10 mouse cellular contexts compared by ENCODE assay signal in genomic region chr8:111298011-111298410, GRCm38 (mm10). TPM values are rescaled to one million over a fixed set of nuclear protein-coding genes. Genes with fewer than 3 reads are reported as not detected.
DNase-seq lines count a peak whose midpoint lies in the region; ATAC-seq lines count a peak whose summit lies in the region.
"Had no signal": no experiment of that assay in that cellular context is flagged by ENCODE, and none has a peak within 500 bp of the region (broad histone marks: within the 10 kb centered on the region; RNA-seq: fewer than 3 reads in every experiment).

No protein-coding gene starts in this region.

- DNase-seq in heart, postnatal 14 days, result no peak
- peak; percentile 64 for DNase-seq in forebrain, embryonic 14.5 days (ENCODE audit: low spot score)
- peak; percentile 3 for DNase-seq in retina, embryonic 14.5 days (ENCODE audit: low spot score)
- no peak for DNase-seq in embryo, embryonic 9.5 days (ENCODE audit: extremely low spot score)
- no peak for DNase-seq in kidney, postnatal 4 days
- DNase-seq: adrenal gland, postnatal 36 days; kidney, postnatal 14 days had no signal

- peak overlapping the region; percentile 75 for H3K4me2 ChIP-seq in heart, embryonic 13.5 days
- H3K4me2 ChIP-seq in midbrain, embryonic 13.5 days (replicated peaks), result peak overlapping the region; percentile 25; the same call in 1 of the 2 replicates
- no peak overlapping the region for H3K4me2 ChIP-seq in midbrain, embryonic 16.5 days (ENCODE audit: low read length)
- H3K4me2 ChIP-seq in forebrain, embryonic 14.5 days (ENCODE audit: low read length), result 0 out of 2 replicates have a peak overlapping the region, but pooled peaks have one; percentile 65

- peaks cover 26% of the 10 kb centered on the region for H3K4me1 ChIP-seq in heart, embryonic 13.5 days
- peaks cover 16% of the 10 kb centered on the region for H3K4me1 ChIP-seq in midbrain, embryonic 13.5 days (replicated peaks)
- H3K4me1 ChIP-seq in midbrain, embryonic 16.5 days (ENCODE audit: control insufficient read depth, insufficient read depth, low read length), result peaks cover 5% of the 10 kb centered on the region
- H3K4me1 ChIP-seq in forebrain, embryonic 14.5 days (ENCODE audit: control insufficient read depth, insufficient read depth, low read length), result peaks cover 9% of the 10 kb centered on the region

- no peaks in the 10 kb centered on the region for H3K27me3 ChIP-seq in heart, embryonic 13.5 days (replicated peaks)
- no peaks in the 10 kb centered on the region for H3K27me3 ChIP-seq in midbrain, embryonic 13.5 days
- no peaks in the 10 kb centered on the region for H3K27me3 ChIP-seq in midbrain, embryonic 16.5 days (ENCODE audit: control insufficient read depth, insufficient read depth, low read depth, low read length)
- no peaks in the 10 kb centered on the region for H3K27me3 ChIP-seq in forebrain, embryonic 14.5 days (replicated peaks; ENCODE audit: control insufficient read depth, insufficient read depth, low read length)

- peaks cover 39% of the 10 kb centered on the region for H3K36me3 ChIP-seq in heart, embryonic 13.5 days
- peaks cover 33% of the 10 kb centered on the region for H3K36me3 ChIP-seq in midbrain, embryonic 13.5 days
- peaks cover 6% of the 10 kb centered on the region for H3K36me3 ChIP-seq in midbrain, embryonic 16.5 days (ENCODE audit: control insufficient read depth, insufficient read depth, low read length)
- H3K36me3 ChIP-seq in forebrain, embryonic 14.5 days (ENCODE audit: control insufficient read depth, insufficient read depth, low read length), result peaks cover 35% of the 10 kb centered on the region

- H3K4me3 ChIP-seq in heart, embryonic 13.5 days, result peak overlapping the region; percentile 69; the same call in 1 of the 2 replicates
- 0 out of 2 replicates have a peak overlapping the region, but pooled peaks have one; percentile 96 for H3K4me3 ChIP-seq in midbrain, embryonic 13.5 days (replicated peaks)
- H3K4me3 ChIP-seq in midbrain, embryonic 16.5 days (ENCODE audit: low read depth, low read length), result no peak overlapping the region
- H3K4me3 ChIP-seq in forebrain, embryonic 14.5 days (ENCODE audit: low read depth, low read length), result no peak overlapping the region

- no peak overlapping the region for H3K27ac ChIP-seq in heart, embryonic 13.5 days (replicated peaks)
- no peak overlapping the region for H3K27ac ChIP-seq in midbrain, embryonic 13.5 days
- no peak overlapping the region for H3K27ac ChIP-seq in midbrain, embryonic 16.5 days (ENCODE audit: low read length)
- no peak overlapping the region for H3K27ac ChIP-seq in forebrain, embryonic 14.5 days (ENCODE audit: low read depth, low read length)

- 0 out of 2 replicates have a peak overlapping the region, but pooled peaks have one; percentile 50 for H3K9ac ChIP-seq in heart, embryonic 13.5 days
- no peak overlapping the region; the same call in 1 of the 2 replicates for H3K9ac ChIP-seq in midbrain, embryonic 13.5 days (replicated peaks)
- H3K9ac ChIP-seq in midbrain, embryonic 16.5 days (ENCODE audit: low read depth, low read length), result no peak overlapping the region
- H3K9ac ChIP-seq in forebrain, embryonic 14.5 days (ENCODE audit: low read length), result no peak overlapping the region

- intact Hi-C loops in heart, postnatal 14 days (cut with DNase I), result loop anchor here (5.0 kb wide), 1 partner anchor 36 kb away; no protein-coding TSS in a partner anchor

- WGBS in heart, embryonic 13.5 days, result 89% methylated on average over 1 of the region's 1 CpGs
- 86% methylated on average over 1 of the region's 1 CpGs for WGBS in midbrain, embryonic 13.5 days
- 91% methylated on average over 1 of the region's 1 CpGs for WGBS in midbrain, embryonic 16.5 days
- 60% methylated on average over 1 of the region's 1 CpGs for WGBS in forebrain, embryonic 14.5 days

- no peak for ATAC-seq in heart, embryonic 13.5 days (ENCODE audit: extremely low read depth, insufficient number of reproducible peaks, low FRiP score, low TSS enrichment)
- ATAC-seq in midbrain, embryonic 13.5 days, result no peak
- ATAC-seq in midbrain, embryonic 16.5 days, result no peak
- ATAC-seq in forebrain, embryonic 14.5 days, result no peak

- no peaks in the 10 kb centered on the region for H3K9me3 ChIP-seq in heart, embryonic 13.5 days
- no peaks in the 10 kb centered on the region for H3K9me3 ChIP-seq in midbrain, embryonic 13.5 days
- H3K9me3 ChIP-seq in midbrain, embryonic 16.5 days (replicated peaks; ENCODE audit: control insufficient read depth, low read length, poor library complexity, severe bottlenecking), result no peaks in the 10 kb centered on the region
- no peaks in the 10 kb centered on the region for H3K9me3 ChIP-seq in forebrain, embryonic 14.5 days (replicated peaks; ENCODE audit: control insufficient read depth, low read length)

RNA-seq across cellular contexts. Expression of gene Rfwd3, which starts 2.0 kb away (rescaled TPM):
- polyA plus RNA-seq in heart, embryonic 13.5 days (2015; fragmentation: Nextera tagmentation; extraction: Ambion mirVana), result 34.6 and 36.1 TPM in 2 replicates
- total RNA-seq in heart, postnatal 14 days (2021), result 10 to 100 TPM; 17.9 to 19.8 TPM
- 36.3 and 37.5 TPM in 2 replicates for polyA plus RNA-seq in midbrain, embryonic 13.5 days (2015; fragmentation: Nextera tagmentation; extraction: Ambion mirVana)
- 20.3 and 23.0 TPM in 2 replicates for polyA plus RNA-seq in midbrain, embryonic 16.5 days (2015; fragmentation: Nextera tagmentation; extraction: Ambion mirVana)
- 34.4 and 35.3 TPM in 2 replicates for polyA plus RNA-seq in forebrain, embryonic 14.5 days (2014; fragmentation: Nextera tagmentation; extraction: Ambion mirVana)

RNA-seq across cellular contexts. Expression of gene Glg1, which starts 39.0 kb away (rescaled TPM):
- 56.6 and 61.5 TPM in 2 replicates for polyA plus RNA-seq in heart, embryonic 13.5 days (2015; fragmentation: Nextera tagmentation; extraction: Ambion mirVana)
- total RNA-seq in heart, postnatal 14 days (2021), result 100 to 1,000 TPM; 108 to 109 TPM
- polyA plus RNA-seq in midbrain, embryonic 13.5 days (2015; fragmentation: Nextera tagmentation; extraction: Ambion mirVana), result 67.4 and 77.3 TPM in 2 replicates
- 59.7 and 63.3 TPM in 2 replicates for polyA plus RNA-seq in midbrain, embryonic 16.5 days (2015; fragmentation: Nextera tagmentation; extraction: Ambion mirVana)
- polyA plus RNA-seq in forebrain, embryonic 14.5 days (2014; fragmentation: Nextera tagmentation; extraction: Ambion mirVana), result 65.2 and 66.1 TPM in 2 replicates

RNA-seq across cellular contexts. Expression of gene Mlkl, which starts 40.0 kb away (rescaled TPM):
- polyA plus RNA-seq in heart, embryonic 13.5 days (2015; fragmentation: Nextera tagmentation; extraction: Ambion mirVana), result 2.8 TPM in 2 replicates
- total RNA-seq in heart, postnatal 14 days (2021), result 1 to 10 TPM; 3.1 to 3.5 TPM
- polyA plus RNA-seq in midbrain, embryonic 13.5 days (2015; fragmentation: Nextera tagmentation; extraction: Ambion mirVana), result 0.32 and 0.38 TPM in 2 replicates
- polyA plus RNA-seq in midbrain, embryonic 16.5 days (2015; fragmentation: Nextera tagmentation; extraction: Ambion mirVana), result 0.21 and 0.27 TPM in 2 replicates
- 0.47 and 0.78 TPM in 2 replicates for polyA plus RNA-seq in forebrain, embryonic 14.5 days (2014; fragmentation: Nextera tagmentation; extraction: Ambion mirVana)

Comparison
In these comparisons a context has a peak if more than half of its experiments do, and no peak if none do; other contexts are left out.
1. H3K4me3 ChIP-seq: peak in heart, embryonic 13.5 days (single experiment) and midbrain, embryonic 13.5 days (single experiment); none in midbrain, embryonic 16.5 days (single experiment) and forebrain, embryonic 14.5 days (single experiment).
2. DNase-seq: peak in forebrain, embryonic 14.5 days (single experiment) and retina, embryonic 14.5 days (single experiment); none in heart, postnatal 14 days (0 of 2), embryo, embryonic 9.5 days (single experiment) and kidney, postnatal 4 days (0 of 2).